Mouse (Mus musculus): Measurements from ENCODE around the gene Iqschfp.

Iqschfp gene

GRCm38 (mm10) chr3:67892026-67892705 lies at the start of gene Iqschfp, which contains the start of gene Iqcj:
Iqschfp (plus strand) TSS chr3:67892232.
Iqcj (plus strand) TSS chr3:67892220.
- no peak for DNase-seq (ENCODE audit: low spot score in 2 of 2)

GRCm38 (mm10) chr3:67852397-67852796 lies 39.6 kb upstream of the Iqschfp start:
- no peak for DNase-seq (ENCODE audit: low spot score in 2 of 2)

GRCm38 (mm10) chr3:67861524-67861923 lies 30.5 kb upstream of the Iqschfp start:
- DNase-seq (ENCODE audit: low spot score in 2 of 2), result no peak

GRCm38 (mm10) chr3:67867420-67868065 lies 24.5 kb upstream of the Iqschfp start:
- no peak for DNase-seq (ENCODE audit: low spot score in 2 of 2)

GRCm38 (mm10) chr3:67869424-67869823 lies 22.6 kb upstream of the Iqschfp start:
- DNase-seq (ENCODE audit: low spot score in 2 of 2), result no peak

GRCm38 (mm10) chr3:67877253-67877652 lies 14.8 kb upstream of the Iqschfp start:
- no peak for DNase-seq (ENCODE audit: low spot score in 2 of 2)

- no peak for DNase-seq (ENCODE audit: low spot score in 2 of 2)
Observed at GRCm38 (mm10) chr3:67884335-67884734, 7.7 kb upstream of the Iqschfp start.

GRCm38 (mm10) chr3:67886176-67886575 lies 5.9 kb upstream of the Iqschfp start:
- no peak for DNase-seq (ENCODE audit: low spot score in 2 of 2)

GRCm38 (mm10) chr3:67887251-67887650 lies 4.8 kb upstream of the Iqschfp start:
- no peak for DNase-seq (ENCODE audit: low spot score in 2 of 2)

GRCm38 (mm10) chr3:67892768-67893167 lies 736 bp downstream of the Iqschfp start:
- no peak for DNase-seq (ENCODE audit: low spot score in 2 of 2)

- no peak for DNase-seq (ENCODE audit: low spot score in 2 of 2)
Observed at GRCm38 (mm10) chr3:67902517-67902916, 10.5 kb downstream of the Iqschfp start.

GRCm38 (mm10) chr3:67908586-67908985 lies 16.6 kb downstream of the Iqschfp start:
- no peak for DNase-seq (ENCODE audit: low spot score in 2 of 2)

GRCm38 (mm10) chr3:67918098-67918497 lies 26.1 kb downstream of the Iqschfp start:
- DNase-seq (ENCODE audit: low spot score in 2 of 2), result no peak

GRCm38 (mm10) chr3:67918634-67919259 lies 26.7 kb downstream of the Iqschfp start:
- no peak for DNase-seq (ENCODE audit: low spot score in 2 of 2)

GRCm38 (mm10) chr3:67923095-67923494 lies 31.1 kb downstream of the Iqschfp start:
- DNase-seq (ENCODE audit: low spot score in 2 of 2), result no peak

- no peak for DNase-seq (ENCODE audit: low spot score in 2 of 2)
Observed at GRCm38 (mm10) chr3:67925453-67925852, 33.4 kb downstream of the Iqschfp start.

GRCm38 (mm10) chr3:67930424-67931133 lies 38.5 kb downstream of the Iqschfp start:
- no peak for DNase-seq (ENCODE audit: low spot score in 2 of 2)

- DNase-seq (ENCODE audit: low spot score in 2 of 2), result no peak
Observed at GRCm38 (mm10) chr3:67931181-67931580, 39.1 kb downstream of the Iqschfp start.

GRCm38 (mm10) chr3:67931914-67932313 lies 39.9 kb downstream of the Iqschfp start:
- no peak for DNase-seq (ENCODE audit: low spot score in 2 of 2)

GRCm38 (mm10) chr3:67935829-67936228 lies 43.8 kb downstream of the Iqschfp start:
- DNase-seq (ENCODE audit: low spot score in 2 of 2), result no peak

- DNase-seq (ENCODE audit: low spot score in 2 of 2), result no peak
Observed at GRCm38 (mm10) chr3:67947000-67947399, 55.0 kb downstream of the Iqschfp start.

GRCm38 (mm10) chr3:67952517-67952940 lies 60.5 kb downstream of the Iqschfp start:
- no peak for DNase-seq (ENCODE audit: low spot score in 2 of 2)

Data from spleen, postnatal 10 days (tissue).